Mouse (Mus musculus) mesoderm, embryonic 11.5 days (tissue): ENCODE measurements around the gene Nr1d2.
A peak's percentile ranks its signal among the peaks of the same experiment; 100 is the strongest.
"Not testable (repeated sequence)": the region's sequence is repeated elsewhere in the genome, so short reads cannot be mapped to it uniquely, and the experiment has no call there.

Experiments
- DNase-seq: peaks from one replicate; pipeline ENCODE4 v3.0.0-alpha.2; 2012; ENCODE audit warnings: low read depth, low spot score

Nr1d2 gene

DNA sequence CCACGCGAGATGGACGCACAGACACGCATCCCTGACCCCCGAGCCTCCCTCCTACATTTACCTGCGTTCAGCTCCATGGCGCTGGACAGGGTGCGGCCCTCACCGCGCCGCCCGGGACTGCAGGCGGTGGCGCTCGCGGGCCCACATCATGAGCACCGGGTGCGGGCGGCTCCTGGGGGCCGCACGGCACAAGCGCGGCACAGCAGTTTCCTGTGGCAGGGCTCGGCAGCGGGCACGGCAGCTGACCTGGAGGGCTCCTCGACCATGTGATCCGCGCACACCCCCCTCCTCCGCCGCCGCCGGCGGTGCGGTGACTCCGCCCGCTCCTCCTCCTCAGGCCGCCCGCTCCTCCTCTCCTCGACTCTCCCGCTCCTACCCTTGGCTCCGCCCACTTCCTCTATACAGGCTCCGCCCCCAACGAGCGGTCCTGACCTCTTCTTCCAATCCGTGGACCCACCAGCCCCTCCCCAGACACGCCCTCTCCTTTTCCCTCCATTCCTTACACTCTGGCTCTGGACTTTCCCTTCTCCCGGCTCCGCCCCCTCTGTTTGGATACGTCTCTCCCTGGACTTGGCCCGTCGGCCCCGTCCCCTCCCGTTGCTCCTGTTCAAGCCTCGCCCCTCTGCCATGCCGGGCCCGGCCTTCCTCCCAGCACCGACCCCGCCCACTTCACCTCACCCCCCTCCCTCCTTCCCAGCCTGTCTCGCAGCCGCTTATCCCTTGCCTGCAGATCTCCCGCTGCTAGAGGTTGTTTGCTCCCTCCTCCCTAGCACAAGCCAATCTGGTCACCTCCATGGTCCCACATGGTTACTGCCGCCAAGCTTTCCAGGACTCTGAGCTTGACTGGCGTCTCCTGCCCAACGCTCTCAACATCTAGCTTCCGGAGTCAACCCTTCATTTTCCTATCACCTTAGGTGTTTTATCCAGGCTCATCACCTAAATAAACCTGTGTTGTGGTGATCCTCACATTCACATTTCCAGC, at the start of gene Nr1d2:
Gene Nr1d2 (minus strand): TSS at position 378 of the 982 bp plus-strand sequence.
- peak; percentile 99 for DNase-seq

DNA sequence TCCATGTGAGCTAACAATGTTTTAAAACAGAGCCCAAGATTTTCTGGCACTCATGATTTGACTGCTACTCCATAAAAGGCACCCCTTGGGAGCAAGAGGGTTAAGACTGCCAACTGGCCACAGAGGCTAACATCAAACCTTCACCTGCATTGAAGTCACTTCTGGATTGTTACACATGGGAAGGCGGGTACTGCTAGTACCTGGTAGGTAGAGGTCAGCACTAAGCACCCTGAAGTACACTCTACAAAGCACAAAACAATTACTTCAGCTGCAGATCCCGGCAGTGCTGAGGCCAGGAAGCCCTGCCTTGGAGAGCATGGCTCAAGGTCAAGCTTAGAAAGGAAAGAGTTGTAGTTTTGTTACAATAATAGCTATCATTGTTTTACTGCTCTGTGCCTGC, 48.5 kb upstream of the Nr1d2 start:
- no peak for DNase-seq

- no peak for DNase-seq
Measured at GRCm38 (mm10) chr14:18286441-18286840, 47.5 kb upstream of the Nr1d2 start.

DNA sequence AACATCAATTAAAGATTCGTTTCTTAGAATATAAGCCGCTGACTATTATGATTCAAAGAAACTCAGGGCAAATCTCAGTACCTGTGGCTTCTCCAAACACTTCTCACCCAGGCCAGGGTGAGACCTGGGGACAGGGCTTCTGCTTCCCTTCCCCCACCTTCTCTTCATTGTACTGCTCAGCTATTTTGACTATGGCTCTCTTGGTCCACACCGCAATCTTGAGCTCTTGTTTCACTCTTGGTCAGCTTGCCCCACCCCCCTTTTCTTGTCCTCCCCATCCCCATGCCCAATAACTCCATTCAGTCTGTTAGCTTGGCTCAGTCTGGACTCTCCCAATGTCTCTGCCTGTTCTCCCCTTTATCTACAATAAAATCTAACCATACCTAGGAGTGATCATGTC, 46.5 kb upstream of the Nr1d2 start:
- DNase-seq, result no peak

- no peak for DNase-seq
Measured at GRCm38 (mm10) chr14:18284581-18284980, 45.7 kb upstream of the Nr1d2 start.

DNA sequence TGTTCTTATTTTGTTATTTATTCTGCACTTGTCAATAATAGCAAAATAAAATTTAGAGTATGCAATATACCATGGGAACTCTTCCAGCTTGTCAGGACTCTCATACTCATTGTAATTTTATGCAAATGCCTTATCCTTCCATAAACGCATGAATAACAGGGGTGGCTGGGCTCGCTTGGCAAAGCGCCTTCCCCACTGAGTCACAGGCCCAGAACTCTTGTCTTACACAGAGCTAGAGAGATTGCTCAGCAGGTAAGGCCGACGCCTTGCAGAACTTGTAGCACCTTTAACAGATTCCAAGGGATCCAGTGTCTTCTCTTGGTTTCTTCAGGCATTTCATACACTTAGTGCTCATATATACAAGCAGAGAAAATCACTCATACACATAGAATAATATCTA, 41.4 kb upstream of the Nr1d2 start:
- DNase-seq, result no peak

DNA sequence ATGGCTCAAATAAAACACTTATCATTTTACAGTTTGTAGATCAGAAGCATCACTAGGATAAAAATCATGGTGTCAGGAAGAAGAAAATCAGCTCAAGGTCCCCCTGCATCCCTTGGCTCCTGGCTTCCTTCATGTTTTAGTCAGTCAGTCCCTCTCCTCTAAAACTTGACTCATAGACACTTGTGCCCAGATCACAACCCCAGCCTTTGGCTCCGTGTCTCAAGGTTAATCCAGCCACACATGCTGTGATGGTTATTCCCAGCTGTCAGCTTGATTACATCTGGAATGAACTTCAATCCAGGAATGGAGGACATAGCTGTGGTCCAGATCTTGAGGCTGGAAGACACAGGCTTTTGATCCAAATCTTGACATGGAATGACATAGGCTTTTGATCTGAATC, 35.6 kb upstream of the Nr1d2 start:
- no peak for DNase-seq

GRCm38 (mm10) chr14:18271666-18272065, 32.7 kb upstream of the Nr1d2 start:
- no peak for DNase-seq

DNA sequence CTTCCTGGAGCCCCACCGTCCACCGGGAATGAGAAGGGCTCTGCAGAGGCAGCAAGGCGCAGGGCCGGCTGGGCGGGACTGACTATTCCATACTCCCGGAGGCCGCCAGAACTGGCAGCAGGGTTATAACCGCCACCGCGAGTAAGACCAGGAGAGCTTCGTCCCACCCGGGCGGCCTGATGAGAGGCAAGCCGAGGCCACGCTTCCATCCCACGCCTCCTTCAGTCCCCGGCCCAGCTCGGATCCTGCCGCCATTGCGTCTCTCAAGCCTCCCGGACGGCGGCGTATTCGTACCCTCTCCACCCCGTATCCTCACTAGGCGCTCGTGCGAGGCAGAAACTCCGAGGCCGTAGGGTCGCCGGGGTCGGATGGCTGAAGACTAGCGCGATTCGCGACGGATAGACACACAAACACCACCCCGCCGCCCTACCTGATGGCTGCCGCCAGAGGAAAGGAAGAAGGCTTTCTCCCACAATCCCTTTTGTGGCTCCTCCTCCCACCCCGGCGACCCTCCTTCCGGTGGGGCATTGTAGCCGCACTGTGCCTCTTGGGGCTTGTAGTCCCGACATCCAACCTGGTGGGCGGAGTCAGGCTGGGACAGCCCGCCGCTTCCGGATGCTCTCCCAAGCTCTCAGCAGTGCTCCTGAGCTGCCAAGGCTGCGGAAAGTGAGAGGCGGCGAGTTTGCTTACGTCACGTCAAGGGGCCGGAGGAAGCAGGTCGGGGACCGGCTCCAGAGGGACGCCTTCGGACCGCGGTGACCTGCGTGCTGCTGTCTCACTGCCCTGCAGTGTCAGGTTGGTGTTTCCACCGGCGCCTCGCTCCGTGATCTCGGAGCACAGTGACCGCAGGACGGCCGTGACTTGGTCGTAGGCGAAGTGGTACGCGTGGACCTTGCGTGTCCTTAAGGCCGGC, 31.9 kb upstream of the Nr1d2 start, which contains the start of the genes Nkiras1 and Rpl15:
Gene Nkiras1 (plus strand): TSS at position 608 of the 913 bp plus-strand sequence.
Gene Rpl15 (minus strand): TSS at position 863 of the 913 bp plus-strand sequence.
- DNase-seq, result peak; percentile 99

DNA sequence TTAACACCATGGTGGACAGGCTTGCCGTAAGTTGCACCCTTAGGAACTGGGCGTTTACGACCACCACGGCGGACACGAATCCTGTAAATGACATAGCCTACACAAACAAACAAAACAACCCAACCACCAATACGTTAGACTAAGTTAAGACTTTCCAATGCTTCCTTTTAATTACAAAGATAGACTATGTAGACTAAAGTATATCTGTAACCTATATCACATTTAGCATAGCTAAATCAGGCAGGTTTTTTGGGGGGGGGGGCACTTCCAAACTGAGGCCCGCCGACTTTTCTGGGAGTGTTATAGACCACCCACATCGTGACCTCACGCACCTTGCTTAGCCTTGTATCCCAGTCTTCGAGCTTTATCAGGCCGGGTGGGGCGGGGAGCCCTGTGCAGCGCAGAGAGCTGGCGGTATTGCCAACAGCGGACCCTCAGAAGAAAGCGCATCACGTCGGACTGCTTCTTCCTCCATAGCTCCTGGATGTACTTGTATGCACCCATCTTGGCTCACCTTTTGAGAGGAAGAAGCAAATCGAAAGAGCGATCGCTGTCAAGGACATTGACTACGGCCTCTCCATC, 31.1 kb upstream of the Nr1d2 start:
- DNase-seq, result peak; percentile 33

GRCm38 (mm10) chr14:18263427-18263826, 24.5 kb upstream of the Nr1d2 start:
- DNase-seq, result no peak

DNA sequence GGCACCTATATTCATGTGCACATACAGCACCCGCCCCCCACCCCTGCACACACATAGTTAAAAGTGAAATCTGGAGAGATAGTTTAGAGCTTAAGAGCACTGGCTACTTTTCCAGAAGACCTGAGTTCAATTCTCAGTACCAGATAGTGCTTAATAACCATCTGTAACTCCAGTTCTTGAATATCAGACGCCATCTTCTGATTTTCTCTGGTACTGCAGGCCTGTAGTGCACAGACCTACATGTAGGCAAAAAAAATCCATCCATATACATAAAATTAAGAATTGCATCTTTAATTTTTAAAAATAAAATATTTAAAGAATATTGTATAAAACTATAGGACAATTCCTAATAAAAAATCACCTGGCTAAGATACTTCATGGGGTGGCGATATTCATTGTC, 22.3 kb upstream of the Nr1d2 start:
- DNase-seq, result no peak

GRCm38 (mm10) chr14:18242638-18243130, 3.8 kb upstream of the Nr1d2 start:
- no peak for DNase-seq

DNA sequence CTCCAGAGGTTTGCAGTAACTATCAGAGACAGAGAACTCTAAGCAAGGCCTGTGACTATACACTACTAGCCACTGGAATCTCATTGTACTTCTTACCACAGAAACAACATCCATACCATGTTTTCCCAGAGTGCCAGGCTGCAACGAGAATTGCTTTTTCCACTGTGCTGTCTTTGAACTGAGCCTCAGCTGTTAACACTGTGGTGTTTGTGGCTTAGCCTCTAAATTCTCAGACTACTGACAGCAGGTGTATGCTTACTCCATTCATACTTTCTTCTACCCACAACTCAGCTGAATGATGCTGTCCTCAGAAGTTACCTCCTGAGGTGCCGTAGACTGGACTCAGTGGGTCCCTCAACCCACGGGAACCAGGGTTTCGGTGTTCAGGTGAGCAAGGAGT, 2.9 kb upstream of the Nr1d2 start:
- DNase-seq, result no peak

DNA sequence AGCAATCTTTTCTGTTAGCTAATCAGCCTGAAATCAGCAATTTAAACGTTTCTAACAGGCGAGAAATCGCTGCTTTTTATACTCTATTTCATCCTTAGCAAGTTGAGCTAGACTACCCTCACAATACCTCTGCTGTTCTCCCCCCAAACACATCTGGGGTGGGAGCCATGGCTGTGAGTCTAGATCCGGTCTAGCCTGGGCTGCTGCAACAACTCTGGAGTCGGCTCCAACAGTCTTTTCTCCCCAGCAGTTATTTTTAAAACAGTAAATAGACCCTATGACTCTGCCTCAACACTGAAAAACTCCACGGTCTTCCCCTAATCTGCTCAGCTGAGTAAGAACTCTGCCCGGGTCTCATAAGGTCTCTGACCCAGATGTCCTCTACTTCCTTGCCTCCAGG, 1.2 kb upstream of the Nr1d2 start:
- no peak for DNase-seq

GRCm38 (mm10) chr14:18238131-18238749, 687 bp downstream of the Nr1d2 start:
- DNase-seq, result peak; percentile 97

DNA sequence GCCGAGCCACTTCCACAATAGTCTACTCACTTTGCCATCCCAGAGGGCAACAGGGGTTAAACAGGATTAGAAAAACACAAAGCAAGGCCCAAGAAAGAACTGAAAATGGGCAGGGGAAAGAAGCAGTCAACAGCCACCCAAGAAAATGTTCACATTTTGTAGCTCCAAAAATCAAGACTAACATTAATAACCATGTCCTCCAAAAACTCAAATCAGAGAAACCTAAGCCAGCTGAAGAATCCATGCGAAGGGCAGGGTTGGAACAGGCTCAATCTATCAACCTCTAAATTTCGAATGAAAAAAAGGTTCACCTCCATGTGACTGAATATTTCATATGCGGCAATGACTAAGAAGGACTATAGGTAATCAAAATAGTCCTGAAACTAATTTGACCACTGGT, 1.5 kb downstream of the Nr1d2 start:
- no peak for DNase-seq

- not testable (repeated sequence) for DNase-seq
Measured at GRCm38 (mm10) chr14:18236496-18237235, 2.3 kb downstream of the Nr1d2 start.

DNA sequence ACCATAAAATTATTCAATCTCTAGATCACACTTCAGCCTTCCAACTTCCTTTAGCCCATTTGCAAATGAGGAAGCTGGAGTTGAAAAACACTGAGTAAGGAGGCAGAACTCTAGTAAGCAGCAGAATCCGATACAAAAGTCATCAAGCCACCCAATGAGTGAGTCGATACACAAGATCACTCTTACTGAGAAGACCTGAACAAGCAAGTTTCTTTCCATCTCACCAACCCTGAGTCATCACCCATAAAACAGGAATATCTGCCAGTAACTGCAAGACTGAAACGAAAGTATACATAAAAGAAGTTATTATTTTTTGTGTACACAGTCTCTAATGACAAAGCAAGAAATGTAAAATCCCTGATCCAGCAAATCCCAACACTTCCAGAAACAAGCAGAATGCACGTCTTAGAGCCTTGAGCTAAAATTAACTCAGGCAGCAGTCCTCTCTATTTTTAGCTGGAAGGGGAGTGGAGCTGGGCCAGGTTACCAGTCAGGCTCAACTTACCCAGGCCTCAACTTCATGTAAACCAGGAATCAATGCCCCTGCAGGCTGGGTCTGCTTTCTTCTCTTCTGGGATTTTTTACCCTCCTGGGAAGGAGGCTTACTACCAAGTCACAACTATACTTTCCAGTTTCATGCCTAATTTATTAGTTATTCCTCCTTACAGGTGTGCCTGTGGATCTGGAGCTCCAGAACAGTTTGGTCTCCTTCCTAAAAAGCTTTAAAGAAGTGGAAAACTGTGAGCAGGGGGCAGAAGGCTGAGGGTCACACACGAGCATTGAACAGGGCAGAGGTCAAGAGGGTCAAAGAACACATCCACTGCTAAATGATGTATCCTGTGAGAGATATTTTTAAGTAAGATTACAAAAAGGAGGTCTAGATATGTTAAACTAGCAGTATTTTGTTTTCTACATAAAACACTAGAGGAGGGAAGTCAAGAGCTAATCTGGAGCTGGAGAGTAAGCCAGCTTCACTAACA, 4.7 kb downstream of the Nr1d2 start:
- no peak for DNase-seq
